Mouse (Mus musculus) stomach, embryonic 15.5 days (tissue): ENCODE measurements around the gene Ubap2l. TPM values are rescaled to one million over a fixed set of nuclear protein-coding genes. Genes with fewer than 3 reads are reported as not detected.

Experiments
- ATAC-seq: fragments of 200-750 bp; cut with Nextera tagmentation; 2 replicates; pipeline ENCODE4 v1.8.0; 2017; ENCODE audit warnings: low read depth, moderate number of reproducible peaks, moderate TSS enrichment; ENCODE audit not compliant: insufficient read depth, low FRiP score
- H3K27ac ChIP-seq: fragments of 300-500 bp; sonication (generic); 2 replicates; pipeline ENCODE4 v1.5.1; 2015; ENCODE audit warnings: mild to moderate bottlenecking, inconsistent platforms
- H3K27me3 ChIP-seq: fragments of 300-500 bp; sonication (generic); replicated peaks from 2 replicates; pipeline ENCODE4 v1.6.1; 2015; ENCODE audit warnings: inconsistent platforms
- H3K36me3 ChIP-seq: fragments of 300-500 bp; sonication (generic); 2 replicates; pipeline ENCODE4 v1.6.1; 2015; ENCODE audit warnings: inconsistent platforms
- H3K4me1 ChIP-seq: fragments of 300-500 bp; sonication (generic); 2 replicates; pipeline ENCODE4 v1.6.1; 2015; ENCODE audit warnings: inconsistent platforms
- H3K4me2 ChIP-seq: fragments of 300-500 bp; sonication (generic); 2 replicates; pipeline ENCODE4 v1.6.1; 2015; ENCODE audit warnings: mild to moderate bottlenecking, inconsistent platforms
- H3K4me3 ChIP-seq: fragments of 300-500 bp; sonication (generic); replicated peaks from 2 replicates; pipeline ENCODE4 v1.5.1; 2015; ENCODE audit warnings: inconsistent platforms
- H3K9ac ChIP-seq: fragments of 300-500 bp; sonication (generic); 2 replicates; pipeline ENCODE4 v1.6.1; 2015; ENCODE audit warnings: inconsistent platforms
- H3K9me3 ChIP-seq: fragments of 300-500 bp; sonication (generic); 2 replicates; pipeline ENCODE4 v1.6.1; 2016; ENCODE audit warnings: inconsistent platforms
- WGBS: fragments of 180-500 bp; shearing (Covaris S2); methylation state at CpG from one replicate; pipeline ENCODE4 v1.1.7; 2015; 5-methylcytosine and 5-hydroxymethylcytosine counted together
- polyA plus RNA-seq: library from polyadenylated mRNA; unstranded; fragments of >200 nt; fragmentation: Nextera tagmentation; extraction: Ambion mirVana; gene quantifications from 2 replicates; pipeline ENCODE4 v1.2.1, GENCODE M21; 2015

The Ubap2l gene
- polyA plus RNA-seq, 1 experiment from 2014 or later = 189 TPM

GRCm38 (mm10) chr3:90081365-90082240, 29.2 kb upstream of the Ubap2l start:
- H3K9me3 ChIP-seq = no peaks in the 10 kb centered on the region
- H3K4me1 ChIP-seq = peaks cover 58% of the 10 kb centered on the region
- H3K36me3 ChIP-seq = no peaks in the 10 kb centered on the region
- H3K27ac ChIP-seq = peak overlapping the region; percentile 77
- no peaks in the 10 kb centered on the region for H3K27me3 ChIP-seq
- 51% methylated on average over 5 of the region's 5 CpGs for WGBS
- H3K4me3 ChIP-seq = peak overlapping the region; percentile 83
- peak overlapping the region; percentile 74 for H3K4me2 ChIP-seq
- no peak overlapping the region; the same call in 1 of the 2 replicates for H3K9ac ChIP-seq
- 0 out of 2 replicates have a peak, but pooled peaks have one; percentile 2 for ATAC-seq

GRCm38 (mm10) chr3:90080498-90080863, 28.1 kb upstream of the Ubap2l start:
- ATAC-seq = no peak
- H3K36me3 ChIP-seq = no peaks in the 10 kb centered on the region
- H3K9me3 ChIP-seq = no peaks in the 10 kb centered on the region
- peak overlapping the region; percentile 65 for H3K9ac ChIP-seq
- peaks cover 58% of the 10 kb centered on the region for H3K4me1 ChIP-seq
- H3K4me3 ChIP-seq = peak overlapping the region; percentile 83
- H3K27ac ChIP-seq = peak overlapping the region; percentile 99
- 0% methylated on average over 6 of the region's 6 CpGs for WGBS
- no peaks in the 10 kb centered on the region for H3K27me3 ChIP-seq
- peak overlapping the region; percentile 74 for H3K4me2 ChIP-seq

GRCm38 (mm10) chr3:90079763-90080497, 27.5 kb upstream of the Ubap2l start:
- Histone ChIP-seq H3K9me3 (no peaks in the 10 kb centered on the region), H3K27ac (peak overlapping the region; percentile 99), H3K4me3 (peak overlapping the region; percentile 83), H3K27me3 (no peaks in the 10 kb centered on the region), H3K4me2 (peak overlapping the region; percentile 74), H3K36me3 (no peaks in the 10 kb centered on the region), H3K4me1 (peaks cover 52% of the 10 kb centered on the region), H3K9ac (peak overlapping the region; percentile 65)
- WGBS = under 1% methylated on average over 53 of the region's 53 CpGs
- ATAC-seq = peak; percentile 53

GRCm38 (mm10) chr3:90079133-90079762, 26.8 kb upstream of the Ubap2l start:
- Histone ChIP-seq H3K4me1 (peaks cover 45% of the 10 kb centered on the region), H3K36me3 (no peaks in the 10 kb centered on the region)
- ATAC-seq = peak; percentile 95

GRCm38 (mm10) chr3:90078224-90078623, 25.8 kb upstream of the Ubap2l start:
- Histone ChIP-seq H3K4me2 (no peak overlapping the region), H3K36me3 (no peaks in the 10 kb centered on the region), H3K27me3 (no peaks in the 10 kb centered on the region), H3K9me3 (no peaks in the 10 kb centered on the region), H3K9ac (no peak overlapping the region), H3K27ac (no peak overlapping the region), H3K4me3 (no peak overlapping the region), H3K4me1 (peaks cover 35% of the 10 kb centered on the region)
- no peak for ATAC-seq
- 42% methylated on average over 5 of the region's 5 CpGs for WGBS

More at GRCm38 (mm10) chr3:90079133-90079762, 26.8 kb upstream of the Ubap2l start:
- H3K9me3 ChIP-seq = no peaks in the 10 kb centered on the region
- H3K27ac ChIP-seq = peak overlapping the region; percentile 99
- no peaks in the 10 kb centered on the region for H3K27me3 ChIP-seq
- peak overlapping the region; percentile 65; the same call in 1 of the 2 replicates for H3K9ac ChIP-seq
- peak overlapping the region; percentile 74 for H3K4me2 ChIP-seq
- peak overlapping the region; percentile 83 for H3K4me3 ChIP-seq
- under 1% methylated on average over 33 of the region's 33 CpGs for whole genome bisulfite sequencing

- Histone ChIP-seq H3K4me3 (no peak overlapping the region), H3K27ac (no peak overlapping the region), H3K4me2 (peak overlapping the region; percentile 35; the same call in 1 of the 2 replicates), H3K36me3 (no peaks in the 10 kb centered on the region), H3K9ac (no peak overlapping the region), H3K4me1 (peaks cover 25% of the 10 kb centered on the region), H3K9me3 (no peaks in the 10 kb centered on the region), H3K27me3 (no peaks in the 10 kb centered on the region)
- WGBS = 14% methylated on average over 5 of the region's 5 CpGs
- no peak for ATAC-seq
Measured at GRCm38 (mm10) chr3:90076921-90077716, 24.7 kb upstream of the Ubap2l start.

- 60% methylated on average over 4 of the region's 4 CpGs for WGBS
- Histone ChIP-seq H3K27ac (no peak within 1 kb of the TSS), H3K9me3 (no peaks in the 10 kb centered on the region), H3K9ac (no peak within 1 kb of the TSS), H3K4me2 (no peak within 1 kb of the TSS), H3K27me3 (no peaks in the 10 kb centered on the region), H3K4me1 (peaks cover 5% of the 10 kb centered on the region), H3K4me3 (no peak within 1 kb of the TSS), H3K36me3 (no peaks in the 10 kb centered on the region)
- ATAC-seq = no peak
Measured at GRCm38 (mm10) chr3:90072294-90072693, 19.9 kb upstream of the Ubap2l start, which contains the start of gene Tpm3. Gene Tpm3 (plus strand): TSS chr3:90072649.

- no peak overlapping the region for H3K27ac ChIP-seq
- no peaks in the 10 kb centered on the region for H3K4me1 ChIP-seq
- ATAC-seq = no peak
Measured at GRCm38 (mm10) chr3:90069688-90070087, 17.3 kb upstream of the Ubap2l start.

GRCm38 (mm10) chr3:90067851-90068250, 15.4 kb upstream of the Ubap2l start:
- H3K27me3 ChIP-seq = no peaks in the 10 kb centered on the region
- H3K4me2 ChIP-seq = no peak overlapping the region
- H3K27ac ChIP-seq = no peak overlapping the region
- H3K4me3 ChIP-seq = no peak overlapping the region
- 90% methylated on average over 4 of the region's 4 CpGs for WGBS
- ATAC-seq = no peak
- no peaks in the 10 kb centered on the region for H3K9me3 ChIP-seq
- no peaks in the 10 kb centered on the region for H3K4me1 ChIP-seq
- H3K36me3 ChIP-seq = peaks cover under 1% of the 10 kb centered on the region; the same call in 1 of the 2 replicates
- no peak overlapping the region for H3K9ac ChIP-seq

More at GRCm38 (mm10) chr3:90069688-90070087, 17.3 kb upstream of the Ubap2l start:
- no peak overlapping the region for H3K4me2 ChIP-seq
- no peak overlapping the region for H3K4me3 ChIP-seq
- no peaks in the 10 kb centered on the region for H3K36me3 ChIP-seq
- WGBS = 75% methylated on average over 7 of the region's 7 CpGs
- H3K9ac ChIP-seq = no peak overlapping the region
- no peaks in the 10 kb centered on the region for H3K9me3 ChIP-seq
- H3K27me3 ChIP-seq = no peaks in the 10 kb centered on the region

- Histone ChIP-seq H3K36me3 (peaks cover 7% of the 10 kb centered on the region), H3K27me3 (no peaks in the 10 kb centered on the region), H3K27ac (no peak overlapping the region), H3K9me3 (no peaks in the 10 kb centered on the region), H3K4me2 (no peak overlapping the region), H3K9ac (no peak overlapping the region), H3K4me3 (no peak overlapping the region), H3K4me1 (no peaks in the 10 kb centered on the region)
- WGBS = 52% methylated on average over 3 of the region's 3 CpGs
- ATAC-seq = no peak
Measured at GRCm38 (mm10) chr3:90065553-90065952, 13.1 kb upstream of the Ubap2l start.

- no peak overlapping the region for H3K27ac ChIP-seq
- no peak for ATAC-seq
- H3K27me3 ChIP-seq = no peaks in the 10 kb centered on the region
- no peaks in the 10 kb centered on the region for H3K4me1 ChIP-seq
- no peak overlapping the region for H3K4me2 ChIP-seq
- no peak overlapping the region for H3K4me3 ChIP-seq
- no peaks in the 10 kb centered on the region for H3K9me3 ChIP-seq
- 82% methylated on average over 3 of the region's 3 CpGs for WGBS
- H3K36me3 ChIP-seq = peaks cover 12% of the 10 kb centered on the region
- no peak overlapping the region for H3K9ac ChIP-seq
Measured at GRCm38 (mm10) chr3:90064383-90064782, 12.0 kb upstream of the Ubap2l start.
